Mouse (Mus musculus): ENCODE measurements around the gene Cops4. TPM values are rescaled to one million over a fixed set of nuclear protein-coding genes. Genes with fewer than 3 reads are reported as not detected.

Gene Cops4
- polyA plus RNA-seq, 1 experiment from 2014 or later = 198 TPM

GRCm38 (mm10) chr5:100549311-100549710, 31.2 kb downstream of the Cops4 start:
- H3K4me1 ChIP-seq = no peaks in the 10 kb centered on the region
- H3K4me2 ChIP-seq = no peak overlapping the region
- H3K9ac ChIP-seq = no peak overlapping the region
- H3K27me3 ChIP-seq = no peaks in the 10 kb centered on the region
- no peaks in the 10 kb centered on the region for H3K9me3 ChIP-seq
- 96% methylated on average over 4 of the region's 4 CpGs for WGBS
- no peak for ATAC-seq (ENCODE audit: low FRiP score)
- H3K4me3 ChIP-seq (replicated peaks) = no peak overlapping the region
- H3K27ac ChIP-seq = no peak overlapping the region
- peaks cover 49% of the 10 kb centered on the region for H3K36me3 ChIP-seq (replicated peaks)

- peaks cover 41% of the 10 kb centered on the region for H3K36me3 ChIP-seq (replicated peaks)
- ATAC-seq (ENCODE audit: low FRiP score) = no peak
- H3K4me3 ChIP-seq (replicated peaks) = no peak overlapping the region
- H3K4me1 ChIP-seq = no peaks in the 10 kb centered on the region
- no peaks in the 10 kb centered on the region for H3K9me3 ChIP-seq
- no peaks in the 10 kb centered on the region for H3K27me3 ChIP-seq
- no peak overlapping the region for H3K4me2 ChIP-seq
- no peak overlapping the region for H3K27ac ChIP-seq
- WGBS = 90% methylated on average over 1 of the region's 1 CpGs
- H3K9ac ChIP-seq = no peak overlapping the region
Measured at GRCm38 (mm10) chr5:100550151-100550550, 32.0 kb downstream of the Cops4 start.

GRCm38 (mm10) chr5:100551952-100552351, 33.8 kb downstream of the Cops4 start:
- Histone ChIP-seq H3K27me3 (no peaks in the 10 kb centered on the region), H3K36me3 (replicated peaks) (peaks cover 25% of the 10 kb centered on the region), H3K9ac (no peak overlapping the region), H3K4me2 (no peak overlapping the region), H3K4me3 (replicated peaks) (no peak overlapping the region), H3K27ac (no peak overlapping the region), H3K4me1 (no peaks in the 10 kb centered on the region), H3K9me3 (no peaks in the 10 kb centered on the region)
- no peak for ATAC-seq (ENCODE audit: low FRiP score)
- 80% methylated on average over 2 of the region's 2 CpGs for WGBS

- no peak overlapping the region for H3K9ac ChIP-seq
- H3K9me3 ChIP-seq = no peaks in the 10 kb centered on the region
- H3K36me3 ChIP-seq (replicated peaks) = peaks cover 10% of the 10 kb centered on the region
- H3K4me3 ChIP-seq (replicated peaks) = no peak overlapping the region
- H3K27me3 ChIP-seq = no peaks in the 10 kb centered on the region
- H3K4me1 ChIP-seq = no peaks in the 10 kb centered on the region
- no peak overlapping the region for H3K27ac ChIP-seq
- 49% methylated on average over 8 of the region's 8 CpGs for WGBS
- H3K4me2 ChIP-seq = no peak overlapping the region
- ATAC-seq (ENCODE audit: low FRiP score) = no peak
Measured at GRCm38 (mm10) chr5:100553426-100553825, 35.3 kb downstream of the Cops4 start.

- 88% methylated on average over 14 of the region's 14 CpGs for WGBS
- H3K27me3 ChIP-seq = no peaks in the 10 kb centered on the region
- no peak for ATAC-seq (ENCODE audit: low FRiP score)
- H3K4me2 ChIP-seq = no peak overlapping the region
- H3K4me1 ChIP-seq = no peaks in the 10 kb centered on the region
- no peaks in the 10 kb centered on the region for H3K9me3 ChIP-seq
- no peak overlapping the region for H3K27ac ChIP-seq
- no peak overlapping the region for H3K9ac ChIP-seq
- no peaks in the 10 kb centered on the region for H3K36me3 ChIP-seq (replicated peaks)
- H3K4me3 ChIP-seq (replicated peaks) = no peak overlapping the region
Measured at GRCm38 (mm10) chr5:100557019-100557418, 38.9 kb downstream of the Cops4 start.

GRCm38 (mm10) chr5:100557537-100557936, 39.4 kb downstream of the Cops4 start:
- WGBS = 79% methylated on average over 9 of the region's 9 CpGs
- Histone ChIP-seq H3K4me2 (no peak overlapping the region), H3K9me3 (no peaks in the 10 kb centered on the region), H3K4me1 (no peaks in the 10 kb centered on the region), H3K36me3 (replicated peaks) (no peaks in the 10 kb centered on the region), H3K27ac (no peak overlapping the region), H3K4me3 (replicated peaks) (no peak overlapping the region), H3K9ac (no peak overlapping the region), H3K27me3 (no peaks in the 10 kb centered on the region)
- no peak for ATAC-seq (ENCODE audit: low FRiP score)

GRCm38 (mm10) chr5:100558783-100559182, 40.7 kb downstream of the Cops4 start:
- Histone ChIP-seq H3K4me2 (no peak overlapping the region), H3K9me3 (no peaks in the 10 kb centered on the region), H3K9ac (no peak overlapping the region), H3K27me3 (no peaks in the 10 kb centered on the region), H3K36me3 (replicated peaks) (no peaks in the 10 kb centered on the region), H3K27ac (no peak overlapping the region), H3K4me3 (replicated peaks) (no peak overlapping the region), H3K4me1 (no peaks in the 10 kb centered on the region)
- 80% methylated on average over 3 of the region's 3 CpGs for WGBS
- no peak for ATAC-seq (ENCODE audit: low FRiP score)

- no peaks in the 10 kb centered on the region for H3K36me3 ChIP-seq (replicated peaks)
- 96% methylated on average over 7 of the region's 7 CpGs for WGBS
- H3K27ac ChIP-seq = no peak overlapping the region
- no peaks in the 10 kb centered on the region for H3K4me1 ChIP-seq
- no peak overlapping the region for H3K9ac ChIP-seq
- no peaks in the 10 kb centered on the region for H3K27me3 ChIP-seq
- no peak overlapping the region for H3K4me2 ChIP-seq
- no peaks in the 10 kb centered on the region for H3K9me3 ChIP-seq
- no peak overlapping the region for H3K4me3 ChIP-seq (replicated peaks)
- ATAC-seq (ENCODE audit: low FRiP score) = no peak
Measured at GRCm38 (mm10) chr5:100559357-100559756, 41.2 kb downstream of the Cops4 start.

GRCm38 (mm10) chr5:100562702-100563101, 44.6 kb downstream of the Cops4 start:
- no peaks in the 10 kb centered on the region for H3K36me3 ChIP-seq (replicated peaks)
- H3K9ac ChIP-seq = no peak overlapping the region
- no peak for ATAC-seq (ENCODE audit: low FRiP score)
- H3K4me3 ChIP-seq (replicated peaks) = no peak overlapping the region
- H3K4me2 ChIP-seq = no peak overlapping the region
- H3K27me3 ChIP-seq = no peaks in the 10 kb centered on the region
- no peaks in the 10 kb centered on the region for H3K4me1 ChIP-seq
- 88% methylated on average over 9 of the region's 9 CpGs for WGBS
- H3K9me3 ChIP-seq = no peaks in the 10 kb centered on the region
- H3K27ac ChIP-seq = no peak overlapping the region

GRCm38 (mm10) chr5:100566798-100567197, 48.7 kb downstream of the Cops4 start:
- 83% methylated on average over 2 of the region's 2 CpGs for WGBS
- H3K4me1 ChIP-seq = no peaks in the 10 kb centered on the region
- no peaks in the 10 kb centered on the region for H3K9me3 ChIP-seq
- H3K27ac ChIP-seq = no peak overlapping the region
- no peaks in the 10 kb centered on the region for H3K36me3 ChIP-seq (replicated peaks)
- H3K27me3 ChIP-seq = no peaks in the 10 kb centered on the region
- no peak overlapping the region for H3K4me2 ChIP-seq
- ATAC-seq (ENCODE audit: low FRiP score) = no peak
- no peak overlapping the region for H3K9ac ChIP-seq
- H3K4me3 ChIP-seq (replicated peaks) = no peak overlapping the region

GRCm38 (mm10) chr5:100567258-100568032, 49.3 kb downstream of the Cops4 start:
- ATAC-seq (ENCODE audit: low FRiP score) = no peak
- Histone ChIP-seq H3K27ac (no peak overlapping the region), H3K36me3 (replicated peaks) (no peaks in the 10 kb centered on the region), H3K4me1 (no peaks in the 10 kb centered on the region), H3K9ac (no peak overlapping the region), H3K4me3 (replicated peaks) (no peak overlapping the region), H3K27me3 (no peaks in the 10 kb centered on the region), H3K4me2 (no peak overlapping the region), H3K9me3 (no peaks in the 10 kb centered on the region)
- WGBS = 84% methylated on average over 13 of the region's 13 CpGs

- Histone ChIP-seq H3K4me3 (replicated peaks) (no peak overlapping the region), H3K27me3 (no peaks in the 10 kb centered on the region), H3K9me3 (no peaks in the 10 kb centered on the region), H3K4me2 (no peak overlapping the region), H3K9ac (no peak overlapping the region), H3K36me3 (replicated peaks) (no peaks in the 10 kb centered on the region), H3K27ac (no peak overlapping the region), H3K4me1 (no peaks in the 10 kb centered on the region)
- WGBS = 93% methylated on average over 8 of the region's 8 CpGs
- ATAC-seq (ENCODE audit: low FRiP score) = no peak
Measured at GRCm38 (mm10) chr5:100568177-100568576, 50.1 kb downstream of the Cops4 start.

GRCm38 (mm10) chr5:100568802-100569201, 50.7 kb downstream of the Cops4 start:
- H3K36me3 ChIP-seq (replicated peaks) = no peaks in the 10 kb centered on the region
- no peaks in the 10 kb centered on the region for H3K4me1 ChIP-seq
- no peak overlapping the region for H3K27ac ChIP-seq
- no peak overlapping the region for H3K4me2 ChIP-seq
- no peaks in the 10 kb centered on the region for H3K9me3 ChIP-seq
- ATAC-seq (ENCODE audit: low FRiP score) = no peak
- 91% methylated on average over 3 of the region's 3 CpGs for WGBS
- no peak overlapping the region for H3K4me3 ChIP-seq (replicated peaks)
- no peaks in the 10 kb centered on the region for H3K27me3 ChIP-seq
- no peak overlapping the region for H3K9ac ChIP-seq

All from forebrain, embryonic 12.5 days (tissue).